Mouse (Mus musculus) adrenal gland, postnatal 4 days (tissue): ENCODE measurements around the gene Insig1. TPM values are rescaled to one million over a fixed set of nuclear protein-coding genes. Genes with fewer than 3 reads are reported as not detected.

Experiments used
- DNase-seq, 2 experiments: peaks; one replicate each; pipeline ENCODE4 v3.0.0; 2021 to 2022; ENCODE audit warnings: low spot score in 2 of 2, mixed read lengths in 2 of 2
- long read RNA-seq, 2 experiments: library from polyadenylated mRNA; stranded (forward); transcript quantifications; one replicate each; pipeline ENCODE4 v2.0.0; 2021
- total RNA-seq, 2 experiments: library from RNA; stranded (reverse); gene quantifications; 2 replicates each; pipeline ENCODE4 v1.2.3; 2021

Gene Insig1
- 10 to 100 TPM; 44.5 to 48.8 TPM for total RNA-seq
- long read RNA-seq, experiment 1, transcript Insig1-201 (5 exons, 2,697 nt) = major isoform, 68 of 78 reads
- long read RNA-seq, experiment 1, partial matches to known transcripts = 0 of 78 reads
- long read RNA-seq, experiment 1, other reads (novel, unspliced or antisense) = 10 of 78 reads
- long read RNA-seq, experiment 2, transcript Insig1-201 (5 exons, 2,697 nt) = major isoform, 141 of 153 reads
- long read RNA-seq, experiment 2, partial matches to known transcripts = 0 of 153 reads
- long read RNA-seq, experiment 2, other reads (novel, unspliced or antisense) = 12 of 153 reads

- DNase-seq = peak; percentile 93 to 99
These were observed at the start of gene Insig1 for GRCm38 (mm10) chr5:28070828-28071455. Gene Insig1, plus strand, starts transcription at chr5:28071363.

DNA sequence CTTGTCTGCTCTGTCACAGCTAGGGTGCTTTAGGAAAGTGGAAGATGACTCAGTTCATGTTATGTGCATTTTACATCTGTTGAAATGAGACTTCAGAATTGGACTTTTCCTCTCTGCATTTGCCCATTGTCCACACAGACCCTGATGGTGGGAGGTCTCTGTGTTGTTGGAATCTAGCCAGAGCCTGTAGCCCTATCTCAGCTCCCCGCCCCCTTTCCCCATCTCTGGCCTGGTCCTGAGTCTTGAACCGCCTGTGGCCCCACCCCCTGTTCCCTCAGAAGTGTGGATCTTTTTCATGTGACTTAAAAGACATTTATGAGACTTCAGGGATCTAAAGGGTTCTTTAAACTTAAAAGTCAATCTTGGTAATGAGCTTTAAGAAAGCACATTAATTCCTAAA lies 47.7 kb upstream of the Insig1 start:
- no peak for DNase-seq

- DNase-seq = no peak
These were observed 39.5 kb upstream of the Insig1 start for GRCm38 (mm10) chr5:28031577-28032236.

- no peak for DNase-seq
These were observed 38.3 kb upstream of the Insig1 start for GRCm38 (mm10) chr5:28032866-28033265.

DNA sequence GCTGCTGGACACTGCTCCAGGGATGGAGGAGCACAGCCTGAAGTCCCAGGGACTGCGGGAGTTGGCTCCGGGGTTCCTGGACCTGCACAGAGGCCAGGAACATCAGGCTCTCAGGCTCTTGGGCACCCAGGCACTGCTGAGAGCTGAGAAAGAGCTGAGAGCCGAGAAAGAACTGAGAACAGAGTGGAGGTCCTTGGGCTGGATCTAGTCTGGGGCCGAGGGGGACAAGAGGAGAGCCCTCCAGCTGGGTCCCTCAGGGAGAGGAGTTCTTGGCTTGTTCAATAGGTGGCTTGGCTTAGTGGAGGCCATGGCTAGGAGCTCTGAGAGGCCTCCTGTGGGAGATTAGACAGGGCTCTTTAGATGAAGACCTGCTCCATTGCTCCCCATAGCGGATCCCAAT lies 37.9 kb upstream of the Insig1 start:
- DNase-seq = no peak

GRCm38 (mm10) chr5:28033826-28034225 lies 37.3 kb upstream of the Insig1 start:
- DNase-seq = no peak

DNA sequence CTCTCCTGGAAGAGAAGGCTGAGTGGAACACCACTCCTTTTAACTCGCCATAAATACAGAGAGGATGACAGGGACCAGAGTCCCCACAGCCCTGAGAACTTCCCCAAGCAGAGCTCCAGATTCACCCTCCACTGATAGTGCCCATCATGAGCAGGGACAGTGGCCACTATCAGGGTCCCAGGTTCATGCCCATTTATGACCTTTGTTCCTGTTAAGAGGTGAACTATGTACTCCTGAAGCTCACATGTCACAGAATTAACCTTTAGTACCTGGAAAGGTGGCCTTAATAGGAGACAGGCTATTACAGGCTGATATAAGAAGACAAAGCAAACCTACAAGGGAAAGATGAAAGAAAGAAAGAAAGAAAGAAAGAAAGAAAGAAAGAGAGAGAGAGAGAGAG lies 35.2 kb upstream of the Insig1 start:
- DNase-seq = no peak

- DNase-seq = no peak
These were observed 34.6 kb upstream of the Insig1 start for GRCm38 (mm10) chr5:28036518-28036917.

- DNase-seq = no peak
These were observed 34.0 kb upstream of the Insig1 start for GRCm38 (mm10) chr5:28037172-28037591.

DNA sequence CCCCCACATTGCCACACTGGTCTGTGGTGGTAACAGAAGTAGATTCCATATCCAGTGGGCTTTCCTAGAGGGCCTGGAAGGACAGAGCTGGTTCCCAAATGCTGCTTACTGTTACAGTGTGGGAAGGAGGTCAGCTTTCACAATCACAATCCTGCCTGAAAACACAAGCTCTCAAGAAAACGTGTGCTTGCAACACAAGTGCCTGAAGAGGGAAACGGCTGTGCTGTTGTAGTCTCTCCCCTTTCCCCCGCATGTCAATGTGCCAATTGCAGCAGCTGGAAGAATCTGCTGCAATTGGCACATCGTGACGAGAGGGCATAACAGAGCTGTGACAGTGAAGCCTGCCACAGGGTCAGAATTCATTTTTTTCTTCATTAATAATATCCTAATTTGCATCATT lies 33.5 kb upstream of the Insig1 start:
- DNase-seq = no peak

GRCm38 (mm10) chr5:28038115-28038514 lies 33.0 kb upstream of the Insig1 start:
- DNase-seq = peak in 1 of 2 experiments; percentile 44

- no peak for DNase-seq
These were observed 31.2 kb upstream of the Insig1 start for GRCm38 (mm10) chr5:28039746-28040655.

DNA sequence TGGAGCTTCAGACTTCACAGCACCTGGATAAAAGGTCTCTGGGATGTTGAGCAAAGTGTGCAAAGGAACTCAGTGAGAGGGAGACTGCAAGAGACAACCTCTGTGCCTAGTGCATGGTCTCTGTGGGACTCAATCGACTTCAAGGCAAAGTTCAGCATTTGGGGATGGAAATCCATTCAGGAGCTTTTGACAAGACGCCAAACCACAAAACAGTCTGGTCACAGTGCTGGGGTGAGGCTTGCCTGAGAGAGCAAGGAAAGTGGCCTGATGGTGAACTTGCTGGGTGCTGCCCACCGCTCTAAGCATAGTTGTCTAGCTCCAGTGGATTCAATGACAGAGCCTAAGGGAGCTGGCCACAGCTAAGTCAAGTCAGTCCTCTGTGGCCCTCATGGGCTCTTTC lies 30.4 kb upstream of the Insig1 start:
- DNase-seq = no peak

DNA sequence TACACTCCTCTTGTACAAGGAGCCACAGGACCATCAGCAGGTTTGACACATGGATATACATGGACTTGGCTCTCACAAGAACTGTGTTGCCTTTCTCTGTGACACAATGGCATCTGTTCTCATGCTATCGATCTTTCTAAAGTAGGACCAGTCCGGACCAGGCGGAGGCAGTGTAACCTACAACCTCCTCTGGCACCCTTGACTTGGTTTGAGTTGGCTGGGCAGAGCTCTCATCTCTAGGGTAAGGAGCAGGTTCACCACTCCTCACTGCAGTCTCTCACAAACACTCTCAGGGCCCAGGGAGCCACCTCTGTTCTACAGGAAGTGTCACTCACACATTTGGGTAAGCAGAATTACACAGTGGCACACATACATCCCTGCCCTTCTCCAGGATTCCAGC lies 29.1 kb upstream of the Insig1 start:
- no peak for DNase-seq

DNA sequence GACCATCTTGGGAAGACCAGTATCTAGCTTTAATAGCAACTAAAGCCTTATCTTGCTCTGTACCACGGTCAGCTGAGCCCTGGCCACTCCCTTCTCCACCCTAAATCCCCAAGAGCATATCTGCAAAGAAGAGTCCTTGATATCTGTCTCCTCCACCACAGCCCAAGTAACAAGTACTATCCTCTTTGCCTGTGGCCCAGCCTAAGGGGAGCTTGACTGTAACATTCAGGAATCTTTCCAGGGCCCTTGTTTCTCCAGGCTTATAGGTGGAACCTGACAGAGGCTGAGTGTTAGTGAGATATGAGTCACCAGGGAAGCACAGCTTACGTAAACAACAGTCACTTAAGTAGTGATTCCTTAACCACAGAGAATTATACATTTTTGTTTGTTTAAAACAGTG lies 28.4 kb upstream of the Insig1 start:
- DNase-seq = no peak

DNA sequence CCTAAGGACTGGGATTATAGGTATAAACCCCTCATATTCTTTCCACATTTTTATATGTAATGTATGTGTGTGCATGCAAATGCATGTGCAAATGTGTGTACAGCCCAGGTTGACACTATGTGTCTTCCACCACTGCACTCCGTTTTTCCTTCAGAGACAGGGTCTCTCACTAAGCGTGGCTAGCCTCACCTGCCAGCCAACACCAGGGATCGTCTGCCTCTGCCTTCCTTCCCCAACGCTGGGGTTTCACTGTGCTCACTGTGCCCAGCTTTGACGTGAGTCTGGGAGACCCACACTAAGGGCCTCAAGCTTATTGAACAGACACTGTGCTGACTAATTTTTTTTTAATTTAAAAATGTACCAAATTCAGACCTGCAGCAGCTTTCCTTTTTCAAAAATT lies 27.8 kb upstream of the Insig1 start:
- DNase-seq = no peak

- no peak for DNase-seq
These were observed 24.2 kb upstream of the Insig1 start for GRCm38 (mm10) chr5:28046966-28047365.

DNA sequence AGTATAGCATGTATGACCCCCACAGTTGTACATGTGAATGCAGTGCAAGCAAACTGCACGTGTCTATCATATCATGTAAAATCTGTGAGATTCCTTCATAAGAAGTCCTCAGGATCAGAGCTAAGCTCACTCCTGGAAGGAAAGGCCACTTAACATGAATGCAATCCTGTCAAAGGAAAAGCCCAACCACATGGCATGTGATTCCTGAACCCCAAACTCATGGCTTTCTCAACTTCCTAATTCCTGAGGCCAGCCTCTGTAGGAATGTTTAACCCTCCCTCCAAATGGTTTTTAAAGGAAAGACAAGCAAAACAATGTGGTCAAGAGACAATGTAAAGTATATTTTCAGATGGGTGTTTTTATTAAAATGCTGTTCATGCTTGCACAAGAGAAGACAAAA lies 23.2 kb upstream of the Insig1 start:
- no peak for DNase-seq

GRCm38 (mm10) chr5:28055450-28055849 lies 15.7 kb upstream of the Insig1 start:
- no peak for DNase-seq

GRCm38 (mm10) chr5:28056877-28057276 lies 14.3 kb upstream of the Insig1 start:
- DNase-seq = no peak

GRCm38 (mm10) chr5:28060506-28060905 lies 10.7 kb upstream of the Insig1 start:
- DNase-seq = no peak
